Mouse (Mus musculus): Measurements from ENCODE around the gene Itsn1. TPM values are rescaled to one million over a fixed set of nuclear protein-coding genes. Genes with fewer than 3 reads are reported as not detected.

Itsn1 gene
- polyA plus RNA-seq, 1 experiment from 2014 or later = 24.5 TPM

- no peak for DNase-seq (ENCODE audit: low spot score)
- H3K4me2 ChIP-seq = peak overlapping the region; percentile 25
- H3K4me1 ChIP-seq (replicated peaks; ENCODE audit: control insufficient read depth, insufficient read depth, low read length) = peaks cover 13% of the 10 kb centered on the region; the same call in 1 of the 2 replicates
- H3K9ac ChIP-seq (ENCODE audit: low read depth, low read length) = no peak overlapping the region
- 54% methylated on average over 11 of the region's 11 CpGs for WGBS
- H3K36me3 ChIP-seq (ENCODE audit: control insufficient read depth, insufficient read depth, low read length) = peaks cover 11% of the 10 kb centered on the region
- ATAC-seq (replicated peaks; ENCODE audit: low FRiP score) = 0 out of 2 replicates have a peak, but pooled peaks have one; percentile 41
- H3K9me3 ChIP-seq (ENCODE audit: control insufficient read depth, low read length) = no peaks in the 10 kb centered on the region
- H3K4me3 ChIP-seq (ENCODE audit: low read depth, low read length) = no peak overlapping the region
- no peak overlapping the region for H3K27ac ChIP-seq (ENCODE audit: low read depth, low read length)
- H3K27me3 ChIP-seq (replicated peaks; ENCODE audit: control insufficient read depth, insufficient read depth, low read length) = no peaks in the 10 kb centered on the region
Observed at GRCm38 (mm10) chr16:91839462-91839861, 110.4 kb downstream of the Itsn1 start.

- WGBS = 86% methylated on average over 14 of the region's 14 CpGs
- no peak overlapping the region for H3K27ac ChIP-seq (ENCODE audit: low read depth, low read length)
- peaks cover 11% of the 10 kb centered on the region for H3K36me3 ChIP-seq (ENCODE audit: control insufficient read depth, insufficient read depth, low read length)
Observed at GRCm38 (mm10) chr16:91841026-91841630, 112.0 kb downstream of the Itsn1 start.

GRCm38 (mm10) chr16:91846089-91846741 lies 117.1 kb downstream of the Itsn1 start:
- 60% methylated on average over 10 of the region's 10 CpGs for WGBS

More at GRCm38 (mm10) chr16:91841026-91841630, 112.0 kb downstream of the Itsn1 start:
- H3K9ac ChIP-seq (ENCODE audit: low read depth, low read length) = no peak overlapping the region
- H3K4me2 ChIP-seq = no peak overlapping the region
- peaks cover 13% of the 10 kb centered on the region; the same call in 1 of the 2 replicates for H3K4me1 ChIP-seq (replicated peaks; ENCODE audit: control insufficient read depth, insufficient read depth, low read length)
- ATAC-seq (replicated peaks; ENCODE audit: low FRiP score) = no peak
- H3K9me3 ChIP-seq (ENCODE audit: control insufficient read depth, low read length) = no peaks in the 10 kb centered on the region
- no peak overlapping the region for H3K4me3 ChIP-seq (ENCODE audit: low read depth, low read length)
- DNase-seq (ENCODE audit: low spot score) = no peak
- H3K27me3 ChIP-seq (replicated peaks; ENCODE audit: control insufficient read depth, insufficient read depth, low read length) = no peaks in the 10 kb centered on the region

GRCm38 (mm10) chr16:91847525-91848225 lies 118.6 kb downstream of the Itsn1 start:
- H3K9ac ChIP-seq (ENCODE audit: low read depth, low read length) = no peak overlapping the region
- 92% methylated on average over 13 of the region's 13 CpGs for WGBS
- H3K4me1 ChIP-seq (replicated peaks; ENCODE audit: control insufficient read depth, insufficient read depth, low read length) = no peaks in the 10 kb centered on the region; the same call in 1 of the 2 replicates
- ATAC-seq (replicated peaks; ENCODE audit: low FRiP score) (no peak), DNase-seq (ENCODE audit: low spot score) (no peak)
- H3K36me3 ChIP-seq (ENCODE audit: control insufficient read depth, insufficient read depth, low read length) = peaks cover 8% of the 10 kb centered on the region
- H3K9me3 ChIP-seq (ENCODE audit: control insufficient read depth, low read length) = no peaks in the 10 kb centered on the region
- H3K4me3 ChIP-seq (ENCODE audit: low read depth, low read length) = no peak overlapping the region
- H3K27ac ChIP-seq (ENCODE audit: low read depth, low read length) = no peak overlapping the region
- no peaks in the 10 kb centered on the region for H3K27me3 ChIP-seq (replicated peaks; ENCODE audit: control insufficient read depth, insufficient read depth, low read length)
- H3K4me2 ChIP-seq = no peak overlapping the region

More at GRCm38 (mm10) chr16:91846089-91846741, 117.1 kb downstream of the Itsn1 start:
- H3K27me3 ChIP-seq (replicated peaks; ENCODE audit: control insufficient read depth, insufficient read depth, low read length) = no peaks in the 10 kb centered on the region
- no peak overlapping the region for H3K9ac ChIP-seq (ENCODE audit: low read depth, low read length)
- no peaks in the 10 kb centered on the region for H3K9me3 ChIP-seq (ENCODE audit: control insufficient read depth, low read length)
- no peaks in the 10 kb centered on the region; the same call in 1 of the 2 replicates for H3K4me1 ChIP-seq (replicated peaks; ENCODE audit: control insufficient read depth, insufficient read depth, low read length)
- ATAC-seq (replicated peaks; ENCODE audit: low FRiP score) (no peak), DNase-seq (ENCODE audit: low spot score) (no peak)
- peaks cover 5% of the 10 kb centered on the region; the same call in 1 of the 2 replicates for H3K36me3 ChIP-seq (ENCODE audit: control insufficient read depth, insufficient read depth, low read length)
- no peak overlapping the region for H3K4me3 ChIP-seq (ENCODE audit: low read depth, low read length)
- no peak overlapping the region for H3K27ac ChIP-seq (ENCODE audit: low read depth, low read length)
- no peak overlapping the region for H3K4me2 ChIP-seq

GRCm38 (mm10) chr16:91848505-91848904 lies 119.4 kb downstream of the Itsn1 start:
- Histone ChIP-seq H3K36me3 (ENCODE audit: control insufficient read depth, insufficient read depth, low read length) (peaks cover 8% of the 10 kb centered on the region), H3K4me1 (replicated peaks; ENCODE audit: control insufficient read depth, insufficient read depth, low read length) (no peaks in the 10 kb centered on the region; the same call in 1 of the 2 replicates), H3K4me3 (ENCODE audit: low read depth, low read length) (no peak overlapping the region), H3K9ac (ENCODE audit: low read depth, low read length) (no peak overlapping the region), H3K27me3 (replicated peaks; ENCODE audit: control insufficient read depth, insufficient read depth, low read length) (no peaks in the 10 kb centered on the region), H3K9me3 (ENCODE audit: control insufficient read depth, low read length) (no peaks in the 10 kb centered on the region), H3K27ac (ENCODE audit: low read depth, low read length) (0 out of 2 replicates have a peak overlapping the region, but pooled peaks have one; percentile 8), H3K4me2 (no peak overlapping the region)
- 93% methylated on average over 9 of the region's 9 CpGs for WGBS
- ATAC-seq (replicated peaks; ENCODE audit: low FRiP score) = no peak
- DNase-seq (ENCODE audit: low spot score) = no peak

GRCm38 (mm10) chr16:91848906-91849603 lies 120.0 kb downstream of the Itsn1 start:
- H3K4me1 ChIP-seq (replicated peaks; ENCODE audit: control insufficient read depth, insufficient read depth, low read length) = no peaks in the 10 kb centered on the region; the same call in 1 of the 2 replicates

GRCm38 (mm10) chr16:91850175-91850574 lies 121.1 kb downstream of the Itsn1 start:
- H3K27ac ChIP-seq (ENCODE audit: low read depth, low read length) = no peak overlapping the region
- no peak overlapping the region for H3K4me3 ChIP-seq (ENCODE audit: low read depth, low read length)
- ATAC-seq (replicated peaks; ENCODE audit: low FRiP score) (no peak), DNase-seq (ENCODE audit: low spot score) (no peak)
- no peaks in the 10 kb centered on the region for H3K27me3 ChIP-seq (replicated peaks; ENCODE audit: control insufficient read depth, insufficient read depth, low read length)
- H3K4me2 ChIP-seq = no peak overlapping the region
- 91% methylated on average over 3 of the region's 3 CpGs for WGBS
- H3K36me3 ChIP-seq (ENCODE audit: control insufficient read depth, insufficient read depth, low read length) = peaks cover 8% of the 10 kb centered on the region
- no peaks in the 10 kb centered on the region; the same call in 1 of the 2 replicates for H3K4me1 ChIP-seq (replicated peaks; ENCODE audit: control insufficient read depth, insufficient read depth, low read length)
- no peaks in the 10 kb centered on the region for H3K9me3 ChIP-seq (ENCODE audit: control insufficient read depth, low read length)
- no peak overlapping the region for H3K9ac ChIP-seq (ENCODE audit: low read depth, low read length)

More at GRCm38 (mm10) chr16:91848906-91849603, 120.0 kb downstream of the Itsn1 start:
- Histone ChIP-seq H3K4me3 (ENCODE audit: low read depth, low read length) (no peak overlapping the region), H3K27ac (ENCODE audit: low read depth, low read length) (no peak overlapping the region), H3K9me3 (ENCODE audit: control insufficient read depth, low read length) (no peaks in the 10 kb centered on the region), H3K36me3 (ENCODE audit: control insufficient read depth, insufficient read depth, low read length) (peaks cover 8% of the 10 kb centered on the region), H3K9ac (ENCODE audit: low read depth, low read length) (no peak overlapping the region), H3K4me2 (no peak overlapping the region), H3K27me3 (replicated peaks; ENCODE audit: control insufficient read depth, insufficient read depth, low read length) (no peaks in the 10 kb centered on the region)
- WGBS = 85% methylated on average over 7 of the region's 7 CpGs
- no peak for DNase-seq (ENCODE audit: low spot score)
- no peak for ATAC-seq (replicated peaks; ENCODE audit: low FRiP score)
